Mouse (Mus musculus): ENCODE results near the gene Uba52. TPM values are rescaled to one million over a fixed set of nuclear protein-coding genes. Genes with fewer than 3 reads are reported as not detected.
"Not testable (repeated sequence)": the region's sequence is repeated elsewhere in the genome, so short reads cannot be mapped to it uniquely, and the experiment has no call there.

Gene Uba52
- total RNA-seq, 2 experiments from 2014 or later, result 787 to 802 TPM

DNA sequence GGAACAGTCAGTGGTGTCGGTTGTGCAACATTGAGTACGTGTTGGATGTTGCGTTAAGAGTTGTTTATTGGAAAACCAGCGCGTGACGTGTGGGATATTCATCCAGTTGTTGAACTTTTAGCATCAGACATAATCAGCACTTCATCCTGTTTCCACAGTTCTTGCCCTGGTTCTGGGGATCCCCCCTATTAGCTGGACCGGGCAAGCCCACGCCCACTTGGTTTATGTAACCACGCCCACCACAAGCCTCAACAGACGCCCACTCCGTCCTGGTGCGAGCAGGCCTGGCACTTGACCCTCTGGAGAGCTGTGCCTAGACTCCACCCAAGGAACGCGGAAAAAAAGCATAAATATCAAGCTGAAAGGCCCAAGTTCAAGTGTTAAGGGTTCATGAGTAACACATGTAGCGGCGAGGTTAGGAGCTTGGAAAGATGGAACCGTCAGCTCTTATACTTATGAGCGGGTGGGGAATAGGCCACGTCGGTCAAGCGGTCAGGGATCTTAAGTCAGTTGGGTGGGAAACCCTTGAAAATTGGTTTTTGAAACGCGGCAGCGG, 27.5 kb upstream of the Uba52 start:
- DNase-seq, result peak; percentile 50 to 64
- intact Hi-C loops (cut with DNase I), result no loop called here

DNA sequence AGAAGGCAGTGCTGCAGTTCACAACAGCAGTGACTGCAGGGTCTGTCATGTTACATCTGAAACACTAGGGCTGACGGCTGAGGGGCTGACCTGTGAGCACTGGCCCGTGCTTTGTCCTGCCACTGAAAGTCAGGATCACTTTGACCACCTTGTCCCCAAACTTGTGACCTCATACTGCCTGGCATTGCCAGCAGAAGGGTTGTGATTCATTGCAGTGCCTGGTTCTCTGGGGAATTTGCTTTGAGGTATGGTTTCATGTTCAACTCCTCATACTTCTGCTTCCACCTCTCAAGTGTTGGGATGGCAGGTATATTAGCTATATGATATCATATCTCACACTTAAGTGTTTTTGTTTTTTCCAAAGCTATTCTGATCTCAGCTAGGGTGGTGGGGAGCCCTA, 25.1 kb upstream of the Uba52 start:
- DNase-seq, result no peak
- intact Hi-C loops (cut with DNase I), result no loop called here

DNA sequence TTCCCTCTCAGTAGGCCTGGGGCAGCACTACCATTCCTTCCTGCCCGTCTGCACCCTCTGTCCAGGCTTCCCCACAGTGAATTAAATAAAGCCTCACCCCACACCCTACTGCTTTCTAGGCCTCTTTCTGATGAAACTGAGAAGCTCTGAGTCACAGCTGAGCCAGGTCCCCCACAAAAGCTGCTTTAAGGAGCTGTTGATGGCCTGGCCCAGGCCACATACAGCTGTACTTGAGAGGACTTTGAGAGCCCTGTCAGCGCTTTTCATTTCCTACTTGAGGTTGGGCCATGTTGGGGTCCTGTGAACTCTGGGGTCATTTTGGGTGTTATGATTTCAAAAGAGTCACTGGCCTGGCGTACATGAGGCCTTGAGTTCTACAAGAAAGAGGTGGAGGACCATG, 24.6 kb upstream of the Uba52 start:
- intact Hi-C loops (cut with DNase I), result no loop called here

DNA sequence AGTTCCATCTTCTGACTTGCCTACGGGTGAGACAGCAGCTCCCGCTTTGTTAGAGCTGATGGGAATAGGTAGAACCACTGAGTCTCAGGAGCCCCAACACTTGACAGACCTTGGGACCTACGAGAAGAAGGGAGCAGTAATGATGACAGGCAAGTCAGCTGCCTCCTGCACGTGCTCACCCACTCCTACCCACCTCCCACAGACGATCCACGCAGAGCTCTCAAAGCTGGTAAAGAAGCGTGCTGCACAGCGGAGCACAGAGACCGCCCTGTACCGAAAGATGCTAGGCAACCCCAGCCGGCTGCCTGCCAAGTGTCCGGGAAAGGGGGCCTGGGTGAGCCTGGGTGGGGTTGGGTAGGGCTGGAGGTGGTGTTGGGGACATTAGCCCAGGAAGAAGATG, 23.7 kb upstream of the Uba52 start:
- intact Hi-C loops (cut with DNase I), result no loop called here

More for the DNA sequence above, 24.6 kb upstream of the Uba52 start:
- no peak for DNase-seq

DNA sequence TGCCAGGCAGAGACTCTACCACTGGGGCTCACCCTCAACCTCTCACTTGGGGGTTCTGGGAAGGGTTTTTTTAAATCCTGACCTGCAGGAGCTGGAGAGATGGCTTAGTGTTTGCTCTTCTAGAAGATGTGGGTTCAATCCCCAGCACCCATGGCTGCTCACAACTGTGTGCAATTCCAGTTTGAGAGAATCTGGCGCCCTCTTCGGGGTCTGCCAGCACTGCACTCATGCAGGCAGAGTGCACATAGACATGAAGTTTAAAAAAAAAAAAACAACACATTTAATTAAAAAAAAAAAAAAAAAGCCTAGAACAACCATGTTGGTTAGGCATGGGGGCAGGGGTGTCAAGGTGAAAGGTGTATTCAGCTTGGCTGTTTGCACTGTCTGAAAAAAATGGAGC, 19.7 kb upstream of the Uba52 start:
- intact Hi-C loops (cut with DNase I), result no loop called here
- no peak for DNase-seq

More for the DNA sequence above, 23.7 kb upstream of the Uba52 start:
- no peak for DNase-seq

DNA sequence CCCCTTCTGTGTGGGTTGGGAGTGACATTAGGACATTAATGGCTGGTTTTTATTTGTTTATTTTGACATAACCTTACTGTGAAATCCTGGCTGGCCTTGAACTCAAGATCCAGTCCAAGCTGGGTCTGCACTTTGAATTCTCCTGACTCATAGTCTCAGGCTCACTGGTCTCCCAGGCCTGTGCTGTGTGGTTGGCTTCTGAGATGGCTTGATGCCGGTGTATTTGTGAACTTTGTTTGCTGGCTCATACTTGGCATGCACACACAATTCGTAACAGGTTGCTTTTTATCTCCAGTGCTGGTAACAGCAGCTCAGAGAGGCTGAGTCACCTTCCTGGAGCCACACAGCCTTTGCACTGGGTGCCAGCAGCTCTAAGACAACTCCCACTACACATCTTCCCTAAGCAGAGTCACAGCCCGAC, 19.1 kb upstream of the Uba52 start:
- intact Hi-C loops (cut with DNase I), result no loop called here
- no peak for DNase-seq

DNA sequence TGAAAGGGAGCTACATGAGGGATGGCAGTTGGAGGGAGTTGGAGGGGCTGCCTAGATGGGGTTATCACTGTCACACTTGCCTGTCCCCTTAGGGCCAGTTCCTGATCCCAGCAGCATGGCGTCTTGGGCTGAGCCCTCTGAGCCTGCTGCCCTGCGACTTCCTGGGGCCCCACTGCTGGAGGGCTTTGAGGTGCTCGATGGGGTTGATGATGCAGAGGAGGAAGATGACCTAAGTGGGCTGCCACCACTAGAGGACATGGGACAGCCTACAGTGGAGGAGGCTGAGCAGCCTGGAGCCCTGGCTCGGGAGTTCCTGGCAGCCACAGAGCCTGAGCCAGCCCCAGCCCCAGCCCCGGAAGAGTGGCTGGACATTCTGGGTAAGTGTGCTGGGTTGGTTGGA, 18.7 kb upstream of the Uba52 start:
- intact Hi-C loops (cut with DNase I), result no loop called here
- no peak for DNase-seq

DNA sequence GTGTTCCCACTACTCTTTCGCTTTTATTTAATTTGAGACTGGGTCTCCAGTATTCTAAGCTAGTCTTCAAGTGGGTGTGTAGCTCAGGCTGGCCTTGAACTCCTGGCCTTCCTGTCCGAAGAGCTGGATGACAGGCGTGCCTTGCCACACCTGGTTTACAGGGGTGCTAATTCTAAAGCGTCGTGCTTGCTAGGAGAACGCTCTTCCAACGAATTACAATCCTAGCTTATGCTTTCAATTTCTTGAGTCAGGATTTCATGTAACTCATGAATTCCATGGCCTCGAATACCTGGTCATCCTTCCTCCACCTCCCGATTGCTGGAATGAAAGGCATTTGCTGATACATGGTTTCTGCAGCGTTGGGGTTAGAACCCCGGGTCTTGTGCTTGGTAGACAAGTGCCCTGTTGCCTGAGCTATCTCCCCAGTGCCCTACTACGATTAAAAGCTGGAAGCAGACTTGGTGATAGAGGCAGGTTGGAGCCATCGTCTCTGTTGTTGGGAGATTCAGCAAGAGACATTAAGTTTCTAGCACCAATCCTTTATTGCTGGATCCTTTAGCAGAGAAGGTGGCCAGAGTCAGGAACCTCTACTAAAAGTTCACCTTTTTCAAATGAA, 17.7 kb upstream of the Uba52 start:
- no peak for DNase-seq
- intact Hi-C loops (cut with DNase I), result no loop called here

DNA sequence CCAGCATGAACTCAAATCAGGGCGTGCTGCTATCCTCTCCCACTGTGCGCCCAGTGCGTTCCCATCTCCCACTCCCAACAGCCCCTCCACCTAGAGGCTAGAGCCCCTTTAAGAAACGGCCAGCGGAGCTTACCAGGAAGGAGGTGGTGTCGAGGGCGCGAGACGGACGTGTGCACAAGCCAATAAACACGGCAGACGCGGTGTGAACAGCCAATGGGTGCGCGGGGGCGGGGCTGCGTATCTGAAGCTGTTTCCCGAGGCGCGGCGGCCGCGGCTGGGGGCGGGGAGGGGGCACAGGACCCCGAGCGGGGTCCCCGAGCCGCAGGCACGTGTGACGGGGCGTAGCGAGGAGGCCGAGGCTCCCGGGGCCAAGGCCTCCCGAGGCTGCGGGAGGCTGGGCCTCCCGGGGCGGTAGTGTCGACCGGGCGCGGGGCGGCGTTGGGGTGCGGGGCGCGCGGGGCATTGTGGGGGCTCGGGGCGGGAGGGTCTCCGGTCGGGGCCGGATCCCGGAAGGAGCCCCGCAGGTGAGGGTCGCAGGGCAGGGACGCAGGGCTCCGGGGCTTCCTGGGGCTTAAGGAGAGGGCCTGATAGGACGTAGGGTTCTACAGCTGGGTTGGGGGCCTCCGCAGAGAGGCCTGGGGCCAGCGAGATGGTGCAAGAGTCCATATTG, 17.0 kb upstream of the Uba52 start, which contains the start of the genes Fkbp8 and Kxd1:
Fkbp8 (plus strand) TSS at position 213 of the 670 bp plus-strand sequence.
Kxd1 (minus strand) TSS at position 445 of the 670 bp plus-strand sequence.
- intact Hi-C loops (cut with DNase I), result no loop called here
- peak; percentile 95 to 100 for DNase-seq

DNA sequence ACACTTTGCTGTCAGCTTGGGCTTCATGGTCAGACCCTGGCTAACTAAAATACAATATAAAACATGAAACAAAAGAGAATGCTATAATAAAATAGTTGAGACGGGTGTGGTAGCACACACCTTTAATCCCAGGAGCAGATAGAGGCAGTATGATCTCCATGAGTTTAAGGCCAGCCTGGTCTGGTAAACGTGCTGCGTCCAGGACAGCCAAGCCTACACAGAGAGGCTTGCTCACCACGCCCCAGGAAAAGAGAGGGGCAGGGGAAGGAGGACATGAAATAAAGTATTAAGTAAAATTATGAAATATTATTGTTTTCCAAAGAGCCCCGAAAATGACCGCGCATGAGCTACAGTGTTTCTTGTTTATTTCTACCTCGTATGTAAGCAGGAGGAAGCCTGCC, 16.5 kb upstream of the Uba52 start:
- no peak for DNase-seq
- intact Hi-C loops (cut with DNase I), result no loop called here

DNA sequence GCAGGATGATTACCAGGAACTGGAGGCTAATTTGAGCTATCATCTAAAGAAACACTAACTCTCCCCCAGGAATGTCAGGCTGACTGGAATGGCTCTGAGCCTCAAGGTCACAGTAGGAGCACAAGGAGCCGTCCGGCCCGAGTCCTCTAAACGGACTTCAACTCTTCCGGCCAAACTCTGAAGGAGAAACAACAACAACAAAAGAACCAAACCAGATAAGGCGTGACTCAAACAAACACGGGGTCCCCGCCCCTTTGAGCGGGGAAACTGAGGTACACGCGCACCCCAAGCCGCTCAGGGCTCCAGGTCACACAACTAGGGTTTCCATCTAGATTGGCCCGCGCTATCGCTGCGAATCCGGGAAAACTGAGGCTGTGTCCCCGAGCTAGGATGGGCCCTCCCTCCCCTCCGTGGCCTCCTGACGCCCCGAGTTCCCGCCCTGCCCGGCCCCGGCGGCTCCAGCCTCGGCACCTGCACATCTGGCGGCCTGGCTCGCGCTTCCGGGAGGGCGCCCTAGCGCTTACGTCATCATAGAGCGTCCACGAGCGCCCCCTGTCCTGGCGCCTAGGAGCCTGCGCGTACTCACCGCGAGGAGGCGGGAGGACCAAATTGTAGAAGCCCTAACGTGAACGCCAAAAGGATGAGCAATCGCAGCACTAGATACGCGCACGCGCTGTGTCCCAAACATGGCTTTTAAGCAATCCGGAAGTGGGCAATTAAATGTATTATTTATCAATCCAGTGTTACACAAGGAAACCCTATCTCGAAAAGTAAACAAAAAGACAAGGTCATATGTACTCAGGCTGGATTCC, 12.2 kb upstream of the Uba52 start:
- intact Hi-C loops (cut with DNase I), result no loop called here
- peak; percentile 90 to 92 for DNase-seq

DNA sequence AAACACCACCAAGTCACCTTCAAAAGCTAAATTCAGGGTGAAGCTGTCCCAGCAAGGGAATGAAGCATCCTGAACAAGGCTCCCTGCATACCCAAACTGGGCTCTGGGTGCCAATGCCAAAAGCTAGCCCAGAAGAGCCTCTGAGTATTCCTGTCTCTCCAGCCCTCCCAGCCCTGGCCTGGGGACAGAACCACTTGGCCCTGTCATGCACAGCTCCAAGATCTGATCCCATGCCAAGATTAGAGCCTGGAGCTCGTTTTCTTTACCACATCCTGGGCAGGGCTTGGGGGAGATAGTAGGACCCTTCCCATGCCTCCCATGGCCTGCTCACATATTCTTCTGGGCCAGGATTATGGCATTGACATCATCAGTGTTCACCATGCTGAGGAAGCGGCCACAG, 9.0 kb upstream of the Uba52 start:
- DNase-seq, result no peak

DNA sequence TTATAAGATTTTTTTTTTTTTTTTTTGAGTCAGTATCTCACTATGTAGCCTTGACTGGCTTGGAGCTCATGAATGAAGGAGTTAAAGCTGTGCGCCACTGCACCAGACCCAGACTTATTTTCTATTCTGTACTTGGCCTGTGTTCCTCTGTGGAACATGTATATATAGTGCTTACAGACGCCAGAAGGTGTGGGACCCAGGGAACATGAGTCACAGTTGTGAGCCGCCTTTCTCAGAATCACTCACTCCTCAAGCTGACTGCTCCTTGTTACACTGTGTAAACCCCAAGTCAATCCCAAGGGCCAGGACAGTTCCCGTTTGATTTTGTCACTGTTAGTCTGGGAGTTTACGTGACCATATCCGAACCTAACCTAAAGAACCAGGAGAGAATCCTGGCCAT, 8.4 kb upstream of the Uba52 start:
- no peak for DNase-seq
- intact Hi-C loops (cut with DNase I), result no loop called here

More for the DNA sequence above, 9.0 kb upstream of the Uba52 start:
- intact Hi-C loops (cut with DNase I), result no loop called here

DNA sequence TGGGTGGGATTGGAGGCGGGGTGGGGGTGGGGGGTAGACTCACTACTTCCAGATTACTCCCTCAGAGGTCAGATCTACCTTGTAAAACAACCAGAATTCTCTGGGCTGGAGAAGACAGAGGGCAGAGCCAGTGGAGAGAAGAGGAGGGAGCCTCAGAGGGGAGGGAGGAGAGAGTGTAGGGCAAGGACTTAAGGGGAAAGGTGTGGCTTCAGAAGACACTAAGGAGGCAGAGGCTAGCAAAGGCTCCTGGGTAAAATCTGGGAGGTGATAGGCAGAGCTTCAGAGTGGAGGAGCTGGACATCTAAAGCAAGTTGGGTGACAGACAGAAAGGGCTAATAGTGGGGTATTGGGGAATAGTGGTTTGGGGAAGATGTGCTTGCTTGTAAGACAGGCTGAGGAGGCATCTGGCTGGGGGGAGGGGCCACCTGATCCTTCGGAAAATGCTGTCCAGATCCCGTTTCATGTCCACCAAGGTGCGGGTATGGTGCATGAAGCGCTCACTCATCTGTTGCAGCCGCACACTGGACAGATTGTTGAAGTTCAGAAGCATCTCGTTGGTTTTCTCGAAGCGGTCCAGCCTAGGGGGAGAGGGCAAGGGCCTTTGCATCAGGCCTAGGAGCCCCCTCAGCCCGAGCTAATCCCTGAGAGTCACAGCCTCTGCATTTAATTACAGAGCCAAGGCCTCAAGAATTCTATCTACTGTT, 7.5 kb upstream of the Uba52 start:
- no peak for DNase-seq
- intact Hi-C loops (cut with DNase I), result no loop called here

DNA sequence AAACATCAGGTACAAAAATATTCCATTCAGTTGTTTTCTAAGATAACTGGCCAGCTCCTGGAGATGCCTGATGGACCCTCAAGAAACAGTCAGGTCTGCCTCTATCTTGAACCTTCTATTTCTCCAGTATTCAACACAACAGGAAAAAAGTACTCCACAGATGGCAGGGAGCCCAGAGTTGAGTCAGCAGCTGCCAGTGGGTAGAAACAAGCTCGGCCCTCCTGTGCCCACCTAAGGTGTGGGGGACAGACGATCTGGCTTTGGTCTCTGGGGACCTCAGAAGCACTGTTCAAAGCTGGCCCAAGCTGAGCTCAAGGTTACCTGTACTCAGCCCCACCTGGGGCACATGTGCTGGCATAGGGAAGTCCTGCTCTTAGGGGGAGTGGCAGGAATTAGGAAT, 2.8 kb upstream of the Uba52 start:
- no peak for DNase-seq
- intact Hi-C loops (cut with DNase I), result no loop called here

DNA sequence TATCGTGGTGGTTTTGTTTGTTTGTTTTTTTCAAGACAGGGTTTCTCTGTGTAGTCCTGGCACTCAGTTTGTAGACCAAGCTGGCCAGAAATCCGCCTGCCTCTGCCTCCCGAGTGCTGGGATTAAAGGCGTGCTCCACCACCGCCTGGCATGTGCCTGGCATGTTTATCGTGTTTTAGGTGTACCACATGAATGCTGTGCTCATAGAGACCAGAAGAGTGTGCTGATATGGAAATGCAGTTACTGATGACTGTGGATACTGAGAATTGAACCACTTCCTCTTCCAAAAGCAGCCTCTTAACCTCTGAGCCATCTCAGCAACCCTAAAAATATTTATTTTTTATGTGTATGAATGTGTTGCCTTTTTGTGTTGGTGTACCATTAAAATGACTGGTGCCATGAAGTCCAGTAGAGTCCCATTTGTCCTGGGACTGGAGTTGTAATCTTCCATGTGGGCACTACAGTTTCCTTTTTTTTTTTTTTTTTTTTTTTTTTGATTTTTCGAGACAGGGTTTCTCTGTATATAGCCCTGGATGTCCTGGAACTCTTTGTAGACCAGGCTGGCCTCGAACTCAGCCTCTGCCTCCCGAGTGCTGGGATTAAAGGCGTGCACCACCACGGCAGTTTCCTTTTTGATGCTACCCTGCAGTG, 1.8 kb upstream of the Uba52 start:
- intact Hi-C loops (cut with DNase I), result no loop called here
- DNase-seq, result no peak

DNA sequence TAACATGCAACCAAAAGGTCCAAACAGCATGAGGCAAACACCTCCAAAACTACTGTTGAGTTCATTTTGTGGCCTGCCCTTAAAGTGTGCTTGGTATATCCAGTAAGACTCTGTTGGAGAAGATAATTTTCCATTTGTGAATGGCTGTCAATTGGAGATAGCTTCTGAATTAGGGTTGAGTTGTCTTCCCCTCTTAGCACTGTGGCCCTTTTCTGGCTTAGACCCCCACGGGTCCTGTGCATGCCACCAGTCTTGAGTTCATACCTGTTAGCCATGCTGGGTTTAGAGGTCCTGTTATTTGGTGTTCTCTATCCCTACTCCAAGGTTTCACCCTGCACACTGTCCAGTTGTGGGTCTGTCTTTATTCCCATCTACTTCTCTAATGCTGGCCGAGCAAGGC, 1.2 kb upstream of the Uba52 start:
- intact Hi-C loops (cut with DNase I), result no loop called here
- no peak for DNase-seq

DNA sequence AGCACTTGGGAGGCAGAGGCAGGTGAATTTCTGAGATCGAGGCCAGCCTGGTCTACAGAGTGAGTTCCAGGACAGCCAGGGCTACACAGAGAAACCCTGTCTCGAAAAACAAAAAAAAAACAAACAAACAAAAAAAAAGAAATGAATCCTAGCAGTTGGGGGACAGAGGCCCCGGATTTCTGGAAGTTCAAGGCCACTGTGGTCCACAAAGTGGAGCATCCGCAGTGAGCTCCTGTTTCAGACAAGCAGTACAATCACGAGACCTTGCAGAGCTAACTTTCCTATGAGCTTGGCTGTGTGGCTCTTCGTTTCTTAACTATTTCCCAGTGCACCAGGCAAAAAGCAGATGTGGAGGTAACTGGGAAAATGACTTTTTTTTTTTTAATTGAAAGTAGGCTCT, 573 bp upstream of the Uba52 start:
- DNase-seq; intact Hi-C loops (cut with DNase I): not testable (repeated sequence)

DNA sequence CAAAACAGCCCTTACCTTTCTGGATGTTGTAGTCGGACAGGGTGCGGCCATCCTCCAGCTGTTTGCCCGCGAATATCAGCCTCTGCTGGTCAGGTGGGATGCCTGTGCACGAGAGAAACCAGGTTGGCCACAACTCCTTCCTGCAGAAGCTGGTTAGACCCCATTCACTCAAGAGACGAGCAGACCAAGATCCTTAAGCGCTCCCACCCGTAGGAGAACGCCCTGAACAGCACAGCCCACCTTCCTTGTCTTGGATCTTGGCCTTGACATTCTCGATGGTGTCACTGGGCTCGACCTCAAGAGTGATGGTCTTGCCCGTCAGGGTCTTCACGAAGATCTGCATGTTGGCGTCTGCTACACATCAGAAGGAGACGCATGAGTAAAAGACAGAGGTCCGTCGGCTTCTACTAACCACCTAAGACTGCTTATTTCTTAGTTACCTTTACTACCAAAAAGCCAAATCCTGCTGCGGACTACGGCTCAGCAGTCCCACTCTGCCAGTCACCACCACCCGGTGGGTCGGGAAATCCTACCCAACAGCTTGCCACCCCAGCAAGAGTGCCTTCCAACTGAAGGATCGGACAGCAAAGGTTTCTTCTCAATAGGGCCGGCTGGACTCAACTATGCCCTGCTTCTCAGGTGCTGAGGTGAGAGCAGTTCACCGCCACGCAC, 1.2 kb downstream of the Uba52 start:
- intact Hi-C loops (cut with DNase I), result no loop called here
- DNase-seq, result no peak

DNA sequence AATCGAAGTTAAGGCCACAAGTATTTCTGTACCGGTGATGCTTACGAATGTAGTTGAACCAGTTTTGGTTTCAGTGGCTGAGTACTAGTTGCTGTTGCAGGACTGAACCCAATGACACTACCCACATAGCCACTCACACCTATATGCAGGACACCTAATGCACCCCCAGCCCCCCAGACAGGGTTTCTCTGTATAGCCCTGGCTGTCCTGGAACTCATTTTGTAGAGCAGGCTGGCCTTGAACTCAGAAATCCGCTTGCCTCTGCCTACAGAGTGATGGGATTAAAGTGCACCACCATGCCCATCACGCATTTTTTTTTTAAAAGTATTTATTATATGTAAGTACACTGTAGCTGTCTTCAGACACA, 3.6 kb downstream of the Uba52 start:
- intact Hi-C loops (cut with DNase I), result no loop called here
- DNase-seq, result no peak

All from gastrocnemius, postnatal 36 days (tissue).